Mouse (Mus musculus): ENCODE measurements around the gene Fkbp8.

Fkbp8 gene

GRCm38 (mm10) chr8:70529741-70530161 lies 2.2 kb downstream of the Fkbp8 start:
- no peak for DNase-seq

GRCm38 (mm10) chr8:70530314-70530713 lies 2.8 kb downstream of the Fkbp8 start:
- no peak for DNase-seq

- no peak for DNase-seq
Measured at GRCm38 (mm10) chr8:70534281-70534680, 6.8 kb downstream of the Fkbp8 start.

GRCm38 (mm10) chr8:70535221-70535620 lies 7.7 kb downstream of the Fkbp8 start:
- no peak for DNase-seq

- no peak for DNase-seq
Measured at GRCm38 (mm10) chr8:70535701-70536100, 8.2 kb downstream of the Fkbp8 start.

GRCm38 (mm10) chr8:70538024-70538579 lies 10.6 kb downstream of the Fkbp8 start:
- DNase-seq: peak; percentile 70

GRCm38 (mm10) chr8:70538633-70539076 lies 11.1 kb downstream of the Fkbp8 start:
- peak; percentile 99 for DNase-seq

- DNase-seq: peak; percentile 99
Measured at GRCm38 (mm10) chr8:70539077-70539813, 11.7 kb downstream of the Fkbp8 start, which contains the start of gene Ell. Gene Ell (plus strand): TSS chr8:70539457.

- DNase-seq: no peak
Measured at GRCm38 (mm10) chr8:70540013-70540506, 12.5 kb downstream of the Fkbp8 start.

- no peak for DNase-seq
Measured at GRCm38 (mm10) chr8:70540507-70541071, 13.1 kb downstream of the Fkbp8 start.

GRCm38 (mm10) chr8:70541081-70541480 lies 13.6 kb downstream of the Fkbp8 start:
- DNase-seq: no peak

GRCm38 (mm10) chr8:70544200-70544687 lies 16.7 kb downstream of the Fkbp8 start:
- DNase-seq: peak; percentile 25

GRCm38 (mm10) chr8:70546412-70546811 lies 18.9 kb downstream of the Fkbp8 start:
- DNase-seq: no peak

GRCm38 (mm10) chr8:70547762-70548161 lies 20.2 kb downstream of the Fkbp8 start:
- no peak for DNase-seq

- no peak for DNase-seq
Measured at GRCm38 (mm10) chr8:70549412-70550184, 22.1 kb downstream of the Fkbp8 start.

- no peak for DNase-seq
Measured at GRCm38 (mm10) chr8:70551558-70552161, 24.1 kb downstream of the Fkbp8 start.

- DNase-seq: no peak
Measured at GRCm38 (mm10) chr8:70552836-70553235, 25.3 kb downstream of the Fkbp8 start.

GRCm38 (mm10) chr8:70553740-70554139 lies 26.2 kb downstream of the Fkbp8 start:
- DNase-seq: peak; percentile 72

- DNase-seq: no peak
Measured at GRCm38 (mm10) chr8:70555079-70555747, 27.7 kb downstream of the Fkbp8 start.

- no peak for DNase-seq
Measured at GRCm38 (mm10) chr8:70558334-70558733, 30.8 kb downstream of the Fkbp8 start.

- DNase-seq: no peak
Measured at GRCm38 (mm10) chr8:70558983-70559382, 31.5 kb downstream of the Fkbp8 start.

GRCm38 (mm10) chr8:70560096-70560495 lies 32.6 kb downstream of the Fkbp8 start:
- no peak for DNase-seq

Data from retina, postnatal 1 day (tissue).